Mouse (Mus musculus) layer of hippocampus, adult 8-10 months (tissue): ENCODE data around the gene Gmeb1. TPM values are rescaled to one million over a fixed set of nuclear protein-coding genes. Genes with fewer than 3 reads are reported as not detected.

Experiments
- microRNA-seq, 2 experiments: library from miRNA; unstranded; fragments of <30 nt; microRNA quantifications; one replicate each; pipeline ENCODE4 v1.2.0; 2022
- total RNA-seq, 4 experiments: library from RNA; stranded (reverse); gene quantifications; 2 replicates each; pipeline ENCODE4 v1.2.4; 2022

The Gmeb1 gene
- total RNA-seq, 4 experiments from 2014 or later, result 23.9 to 25.1 (median 24.5) TPM

Small RNAs within 50 kb of the gene (microRNA-seq; reads per million reads assigned to microRNA genes)
- gene Gm22033, result 0 reads per million in 2 experiments

Other genes with a start within 250 kb of the Gmeb1 start
- gene Gm10300, start 186.9 kb downstream of the Gmeb1 start, total RNA-seq, result under 1 TPM in 2 of 4 experiments, not detected in 2; 0.20 to 0.23 TPM
- 10 to 100 TPM; 23.0 to 27.9 (median 25.7) TPM for gene Epb41, start 186.3 kb downstream of the Gmeb1 start, total RNA-seq
- 10 to 100 TPM in 3 of 4 experiments, 1 to 10 TPM in 1; 9.2 to 13.4 (median 11.9) TPM for gene Oprd1, start 117.1 kb downstream of the Gmeb1 start, total RNA-seq
- gene Ythdf2, start 49.3 kb downstream of the Gmeb1 start, total RNA-seq, result 10 to 100 TPM; 45.4 to 48.3 (median 46.8) TPM
- gene Taf12, start 12.8 kb upstream of the Gmeb1 start, total RNA-seq, result 10 to 100 TPM; 20.6 to 27.9 (median 24.9) TPM
- gene Rab42, start 41.8 kb upstream of the Gmeb1 start, total RNA-seq, result 1 to 10 TPM; 1.4 to 2.8 (median 1.9) TPM
- 10 to 100 TPM; 21.9 to 27.1 (median 24.0) TPM for gene Trnau1ap, start 67.9 kb upstream of the Gmeb1 start, total RNA-seq
- 10 to 100 TPM; 10.0 to 12.4 (median 11.0) TPM for gene Rcc1, start 92.0 kb upstream of the Gmeb1 start, total RNA-seq
- gene Phactr4, start 160.9 kb upstream of the Gmeb1 start, total RNA-seq, result 10 to 100 TPM in 3 of 4 experiments, 1 to 10 TPM in 1; 9.0 to 14.0 (median 12.6) TPM
- 10 to 100 TPM in 1 of 4 experiments, 1 to 10 TPM in 3; 8.3 to 10.3 (median 9.2) TPM for gene Med18, start 202.3 kb upstream of the Gmeb1 start, total RNA-seq
- gene Sesn2, start 248.9 kb upstream of the Gmeb1 start, total RNA-seq, result 10 to 100 TPM; 13.1 to 14.5 (median 14.4) TPM